Mouse (Mus musculus) gastrocnemius, adult 2 months (tissue): ENCODE results near the gene Efs. TPM values are rescaled to one million over a fixed set of nuclear protein-coding genes. Genes with fewer than 3 reads are reported as not detected.
A peak's percentile ranks its signal among the peaks of the same experiment; 100 is the strongest.

Source experiments
- DNase-seq: peaks from one replicate; pipeline ENCODE4 v3.0.0; 2022
- H3K27ac ChIP-seq: fragments of 200-600 bp; 2 replicates; pipeline ENCODE4 v1.8.1; 2022; ENCODE audit warnings: mild to moderate bottlenecking
- H3K4me3 ChIP-seq: fragments of 200-600 bp; 2 replicates; pipeline ENCODE4 v1.8.1; 2022; ENCODE audit warnings: mild to moderate bottlenecking, moderate library complexity
- CTCF ChIP-seq: fragments of 200-600 bp; IDR thresholded peaks from 2 replicates; pipeline ENCODE4 v1.8.1; 2022; ENCODE audit warnings: antibody characterized with exemption, mild to moderate bottlenecking, moderate library complexity
- intact Hi-C: fragments of 180-260 bp; cut with DNase I; formaldehyde crosslinking; loops from one replicate; pipeline ENCODE4 v1.15.1; 2025
- total RNA-seq, 2 experiments: library from RNA; stranded (reverse); gene quantifications; 2 replicates each; pipeline ENCODE4 v1.2.3; 2021

Efs gene
- total RNA-seq, 2 experiments from 2014 or later: 1.1 to 1.4 TPM

DNA sequence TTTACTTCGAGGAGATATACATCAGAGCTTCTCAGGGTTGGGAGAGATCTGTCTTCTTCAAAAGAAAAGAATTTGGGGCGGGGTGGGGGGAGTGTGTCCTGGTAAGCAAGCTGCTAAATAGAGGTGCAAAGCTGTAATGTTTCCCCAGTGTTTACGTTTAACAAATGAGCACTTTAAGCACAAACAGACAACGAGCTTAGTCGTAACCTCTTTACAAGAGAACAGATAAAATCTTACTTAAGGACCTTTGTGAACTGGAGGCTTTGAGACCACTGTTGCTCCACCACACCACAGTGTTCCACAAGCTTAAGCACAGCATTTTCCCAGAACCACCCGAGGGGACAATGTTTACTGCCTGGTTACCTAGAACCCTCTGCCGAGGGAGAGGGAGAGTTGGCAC, 1.4 kb upstream of the Efs start:
- Histone ChIP-seq H3K4me3 (peak overlapping the region; percentile 77), H3K27ac (peak overlapping the region; percentile 89)
- intact Hi-C loops: no loop called here
- TF ChIP-seq CTCF: no peak
- DNase-seq: no peak

DNA sequence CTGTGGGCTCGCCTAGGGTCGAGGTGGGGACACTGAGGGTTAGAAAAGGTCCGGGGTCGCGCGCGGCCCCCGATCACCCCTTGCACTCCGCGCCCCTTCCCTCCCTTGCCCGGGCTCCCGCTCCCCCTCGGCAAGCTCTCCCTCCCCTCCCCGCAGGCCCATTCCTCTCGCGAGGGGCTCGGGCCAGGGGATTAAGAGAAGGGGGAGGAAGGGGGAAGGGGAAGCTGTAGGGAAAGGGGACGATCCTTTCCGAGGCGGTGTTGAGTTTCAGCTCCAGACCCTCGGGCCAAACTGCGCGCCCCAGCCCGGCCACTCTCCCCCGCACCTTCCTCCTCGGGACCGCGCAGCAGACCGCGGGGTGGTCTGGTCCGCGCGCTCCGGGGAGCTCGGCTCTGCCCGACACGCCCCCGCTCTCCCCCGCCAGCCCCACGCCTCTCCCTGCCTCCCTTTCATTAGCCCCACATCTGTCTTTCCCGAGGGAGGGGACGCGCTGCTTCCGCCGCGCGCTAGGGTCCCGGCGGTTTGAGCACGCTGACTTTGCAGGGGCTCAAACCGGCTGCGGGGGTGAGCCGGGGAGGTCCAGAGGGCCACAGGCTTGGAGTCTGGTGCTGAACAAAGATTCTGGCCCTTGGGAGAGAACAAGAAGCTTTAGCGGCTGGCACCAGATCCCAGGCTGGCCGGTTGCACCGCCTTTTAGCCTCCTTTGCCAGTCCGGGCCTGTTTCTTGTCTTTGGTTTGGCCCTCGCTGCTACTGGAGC, 654 bp upstream of the Efs start:
- Histone ChIP-seq H3K27ac (peak overlapping the region; percentile 89), H3K4me3 (peak overlapping the region; percentile 77)
- no peak for TF ChIP-seq CTCF
- intact Hi-C loops: no loop called here
- peak; percentile 73 for DNase-seq

DNA sequence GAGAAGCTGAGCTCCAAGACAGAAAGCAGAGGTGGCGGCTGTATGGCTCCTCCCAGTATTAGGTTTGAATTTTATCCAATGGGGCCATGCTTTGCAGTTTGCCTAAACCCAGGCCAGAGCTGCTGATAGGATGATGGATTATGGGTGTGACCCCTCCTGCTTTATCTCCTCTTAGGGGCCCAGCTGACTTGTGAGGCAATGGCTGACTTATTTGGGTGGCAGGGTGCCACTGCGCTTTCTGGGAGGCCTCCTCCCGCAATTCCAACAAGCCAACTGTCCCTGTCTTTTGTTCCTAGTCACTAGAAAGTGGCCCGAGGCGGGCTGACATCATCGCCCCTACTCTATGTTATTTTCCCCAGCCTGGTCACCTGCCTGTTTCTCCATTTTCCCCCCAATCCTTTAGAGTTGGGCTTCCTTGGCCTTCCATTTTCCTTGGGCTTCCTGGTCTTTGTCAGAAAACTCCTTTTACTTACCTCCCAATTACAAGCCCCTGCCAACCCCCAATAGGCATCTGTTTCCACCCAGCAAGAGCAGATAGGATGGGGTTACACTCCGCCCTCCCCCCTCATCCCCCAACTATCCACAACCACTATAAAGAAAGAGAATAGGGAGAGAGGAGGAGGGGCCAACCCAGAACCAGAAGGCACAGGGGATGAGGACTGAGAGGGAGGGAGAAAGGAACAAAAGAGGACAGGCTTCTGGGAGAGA, 1.1 kb downstream of the Efs start:
- H3K4me3 ChIP-seq: peak overlapping the region; percentile 77
- H3K27ac ChIP-seq: peak overlapping the region; percentile 89
- intact Hi-C loops: no loop called here
- TF ChIP-seq CTCF: no peak
- DNase-seq: peak; percentile 75

DNA sequence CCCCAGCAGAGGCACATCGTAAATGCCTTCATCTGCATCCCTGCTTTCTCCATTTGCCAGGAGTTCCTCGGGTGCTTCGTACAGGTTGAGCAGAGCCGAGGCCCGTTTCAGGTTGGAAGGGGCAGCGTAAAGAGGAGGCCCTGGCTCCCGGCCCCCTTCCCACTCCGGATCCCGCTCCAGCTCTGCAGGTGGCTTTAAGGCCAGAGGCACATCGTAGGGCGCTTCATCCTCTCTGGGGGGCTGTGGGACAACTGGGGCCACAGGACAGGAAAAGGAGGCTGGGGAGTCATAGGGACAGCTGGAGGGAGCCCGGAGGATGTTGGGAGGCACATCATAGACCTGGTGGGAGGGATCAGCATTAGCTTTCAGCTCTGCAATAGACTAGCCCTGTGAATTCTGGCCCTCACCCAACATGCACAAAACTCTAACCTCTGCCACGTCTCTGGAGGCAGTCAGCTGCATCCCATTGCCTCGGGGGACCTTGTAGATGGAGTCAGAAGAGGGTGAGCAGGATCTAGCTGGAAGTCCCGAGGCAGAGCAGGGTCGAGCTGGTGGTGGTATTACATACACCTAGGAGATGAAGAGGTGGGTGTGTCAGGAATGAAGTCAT, 5.7 kb downstream of the Efs start:
- Histone ChIP-seq H3K27ac (no peak overlapping the region), H3K4me3 (no peak overlapping the region)
- intact Hi-C loops: no loop called here
- no peak for DNase-seq
- TF ChIP-seq CTCF: no peak

DNA sequence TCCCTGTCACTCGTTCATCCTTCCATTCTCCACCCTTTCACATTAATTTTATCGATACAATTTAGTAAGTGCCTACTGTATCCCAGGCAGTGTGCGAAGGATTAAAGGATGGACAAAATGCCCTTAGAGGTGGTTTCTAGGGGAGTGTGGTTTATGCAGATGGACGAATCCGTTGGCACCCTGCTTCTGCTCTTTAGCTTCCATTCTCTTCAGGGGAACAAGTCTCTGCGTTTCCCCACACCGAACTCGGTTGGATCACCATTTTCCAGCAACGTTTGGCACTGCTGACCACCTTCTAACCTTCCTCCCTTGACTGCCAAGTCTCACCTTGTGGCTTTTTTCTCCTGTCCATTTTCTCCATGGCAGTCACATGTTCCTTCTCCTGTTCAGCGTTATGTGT, 12.6 kb downstream of the Efs start:
- intact Hi-C loops: no loop called here
- Histone ChIP-seq H3K4me3 (peak overlapping the region; percentile 90), H3K27ac (peak overlapping the region; percentile 86)
- DNase-seq: no peak
- no peak for TF ChIP-seq CTCF

DNA sequence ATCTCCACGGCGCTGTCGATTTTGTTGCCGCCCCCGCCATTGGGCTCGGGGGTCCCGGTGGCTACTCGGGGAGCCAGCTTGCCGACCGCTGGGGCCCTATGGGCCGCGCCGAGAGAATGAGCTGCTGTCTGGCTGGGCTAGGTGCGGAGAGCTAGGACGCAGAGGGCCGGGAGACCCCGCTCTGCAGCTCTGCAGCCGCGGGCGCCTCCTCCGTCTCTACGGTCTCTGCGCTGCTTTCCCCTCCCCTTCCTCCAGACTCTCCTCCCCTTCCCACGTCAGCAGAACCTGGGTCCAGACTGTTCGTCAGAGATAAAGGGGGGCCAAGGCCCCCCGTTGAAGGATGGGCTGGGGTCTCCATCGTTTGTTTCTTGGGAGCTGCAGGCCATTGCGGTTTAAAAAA, 13.0 kb downstream of the Efs start, which contains the start of gene Slc22a17:
TSS of gene Slc22a17 (minus strand) at position 247 of the 400 bp plus-strand sequence.
- peak; percentile 75 for DNase-seq
- intact Hi-C loops: no loop called here
- H3K27ac ChIP-seq: peak within 1 kb of the TSS; percentile 86
- no peak for TF ChIP-seq CTCF
- peak within 1 kb of the TSS; percentile 90 for H3K4me3 ChIP-seq

DNA sequence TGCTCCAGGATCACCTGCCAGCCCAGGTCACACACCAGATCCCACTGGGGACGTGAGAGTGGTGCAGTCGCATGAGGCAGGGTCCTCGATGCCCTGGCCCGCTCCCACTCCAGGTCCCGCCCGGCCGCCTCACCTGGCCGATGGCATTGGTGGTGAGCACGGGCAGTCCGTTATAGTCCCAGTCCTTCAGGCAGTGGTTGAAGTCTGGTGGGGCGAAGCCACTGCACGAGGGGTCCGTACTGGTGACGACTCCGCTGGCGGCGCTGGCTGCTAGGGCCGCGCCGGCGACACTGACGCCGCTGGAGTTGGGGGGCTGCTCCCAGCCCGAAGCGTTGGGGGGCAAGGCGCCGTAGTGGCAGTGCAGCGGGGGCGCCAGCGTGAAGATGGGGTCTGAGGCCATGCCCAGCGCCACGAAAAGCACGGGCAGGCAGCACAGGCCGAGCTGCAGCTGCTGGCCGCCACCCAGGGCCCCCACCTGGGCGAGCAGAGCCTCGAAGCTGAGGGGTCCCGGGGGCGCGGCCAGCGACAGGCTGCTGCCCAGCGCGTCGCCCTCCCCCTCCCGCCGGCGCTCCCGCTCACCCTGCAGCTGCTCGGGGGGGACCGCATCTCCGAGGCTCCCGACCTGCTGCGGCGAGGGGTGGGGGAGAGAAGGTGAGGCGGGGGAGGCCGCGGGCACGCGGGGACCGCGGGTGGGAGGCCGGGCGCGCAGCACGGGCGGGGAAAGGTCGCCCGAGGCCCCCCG, 13.6 kb downstream of the Efs start:
- peak; percentile 37 for DNase-seq
- intact Hi-C loops: no loop called here
- Histone ChIP-seq H3K4me3 (peak overlapping the region; percentile 90), H3K27ac (peak overlapping the region; percentile 86)
- no peak for TF ChIP-seq CTCF

DNA sequence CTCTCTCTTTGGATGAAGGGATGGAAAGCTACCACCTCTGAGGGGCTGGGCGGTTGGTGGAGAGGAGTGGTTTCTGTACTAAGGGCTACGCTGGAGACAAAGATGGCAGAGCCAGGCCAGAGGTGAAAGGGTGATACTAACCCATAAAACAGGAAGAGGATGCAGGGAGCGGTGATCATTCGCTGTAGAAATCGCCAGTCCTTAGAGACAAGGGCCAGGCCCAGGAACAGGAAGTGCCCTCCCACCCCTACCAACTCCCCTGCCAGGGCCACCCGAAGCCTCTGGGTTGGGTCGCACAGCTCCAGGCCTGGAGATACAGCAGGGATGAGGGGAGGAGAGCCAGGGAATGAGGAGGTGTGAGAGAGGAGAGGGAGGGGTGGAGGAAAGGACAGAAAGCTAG, 17.2 kb downstream of the Efs start:
- no peak for DNase-seq
- Histone ChIP-seq H3K4me3 (no peak overlapping the region), H3K27ac (no peak overlapping the region)
- intact Hi-C loops: no loop called here
- no peak for TF ChIP-seq CTCF

DNA sequence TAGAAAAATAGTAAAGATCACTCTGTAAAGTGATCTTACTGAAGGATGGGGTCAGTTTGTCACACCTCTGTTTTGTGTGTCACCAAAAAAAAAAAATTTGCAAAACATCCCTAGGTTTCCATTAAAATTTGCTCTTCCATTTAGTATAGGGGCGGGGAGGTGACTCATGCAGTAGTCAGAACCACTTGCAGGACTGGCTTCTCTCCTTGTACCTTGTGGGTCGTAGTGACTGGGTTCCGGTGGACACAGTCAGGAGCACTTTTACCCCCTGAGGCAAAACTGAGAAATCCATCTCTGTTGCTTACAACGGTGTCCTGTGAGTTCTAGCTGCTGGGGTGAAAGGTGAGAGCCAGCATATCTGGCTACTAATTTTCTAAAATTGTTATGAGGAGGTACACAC, 22.3 kb downstream of the Efs start:
- intact Hi-C loops: no loop called here

DNA sequence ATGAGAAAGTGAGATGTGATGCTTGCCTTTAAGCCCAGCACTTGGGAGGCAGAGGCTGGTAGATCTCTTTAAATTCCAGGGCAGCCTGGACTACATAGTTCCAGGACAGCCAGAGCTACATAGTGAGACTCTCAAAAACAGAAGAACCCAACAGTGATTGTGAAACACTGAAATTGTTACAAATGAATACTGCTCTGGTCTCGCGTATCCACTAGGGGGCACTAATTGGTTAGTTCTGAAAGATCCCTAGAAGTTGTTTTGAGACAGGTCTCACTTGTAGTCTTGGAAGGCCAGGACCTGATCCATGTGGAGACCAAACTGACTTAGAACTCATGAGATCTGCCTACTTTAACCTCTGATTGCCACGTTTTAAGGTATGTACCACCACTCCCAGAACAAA, 25.5 kb downstream of the Efs start:
- H3K27ac ChIP-seq: no peak overlapping the region; the same call in 1 of the 2 replicates
- peak; percentile 66 for DNase-seq
- H3K4me3 ChIP-seq: no peak overlapping the region
- intact Hi-C loops: loop anchor here (1.0 kb wide), 2 partner anchors 39 to 114 kb away; no protein-coding TSS in a partner anchor
- peak; percentile 90 for TF ChIP-seq CTCF

More for the DNA sequence above, 22.3 kb downstream of the Efs start:
- DNase-seq: no peak
- TF ChIP-seq CTCF: no peak
- Histone ChIP-seq H3K4me3 (no peak overlapping the region), H3K27ac (no peak overlapping the region)

DNA sequence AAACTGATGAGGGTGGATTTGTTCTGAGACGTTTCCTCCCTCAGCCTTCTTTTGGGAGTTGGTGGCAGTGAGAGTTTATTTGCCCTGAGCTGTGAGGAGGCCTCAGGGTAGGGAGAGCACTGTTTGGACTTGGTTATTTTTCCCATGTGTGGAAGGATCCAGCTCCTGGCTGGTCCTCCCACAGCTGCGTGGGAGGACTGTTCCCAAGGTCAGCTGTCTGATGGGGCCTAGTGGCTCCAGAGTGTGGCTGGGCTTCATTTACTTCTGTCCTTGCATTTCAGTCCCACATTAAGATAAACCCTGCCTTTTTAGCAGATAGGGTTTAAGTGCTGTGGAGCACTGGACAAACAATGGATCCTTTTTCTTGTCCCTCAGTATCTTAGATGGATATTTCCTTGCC, 28.5 kb downstream of the Efs start:
- Histone ChIP-seq H3K27ac (no peak overlapping the region), H3K4me3 (no peak overlapping the region)
- no peak for TF ChIP-seq CTCF
- intact Hi-C loops: loop anchor here (10.0 kb wide), 1 partner anchor 197 kb away; the partner anchor contains the start of genes Thtpa and Zfhx2
- DNase-seq: no peak
